Mouse (Mus musculus): Measurements from ENCODE around the gene Ext2. TPM values are rescaled to one million over a fixed set of nuclear protein-coding genes. Genes with fewer than 3 reads are reported as not detected.

Gene Ext2
- polyA plus RNA-seq, 1 experiment from 2014 or later = 69.8 TPM

DNA sequence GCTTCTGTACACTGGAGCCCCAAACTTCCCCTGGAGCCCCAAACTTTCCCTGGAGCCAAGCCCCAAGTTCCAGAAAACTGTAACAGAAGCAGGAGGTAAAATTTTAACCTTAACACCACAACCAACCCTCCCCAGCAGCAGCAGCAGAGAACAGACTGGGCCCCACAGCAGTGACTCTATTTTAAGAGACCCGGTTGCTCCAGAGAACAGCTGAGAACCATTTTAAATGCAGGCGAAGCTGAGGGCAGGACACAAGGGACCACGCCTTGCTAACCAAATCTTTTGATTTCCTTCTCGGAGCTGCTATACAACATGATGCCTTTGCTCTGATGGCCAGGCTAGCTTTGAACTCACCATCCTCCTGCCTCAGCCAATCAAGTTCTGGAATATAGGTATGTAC, 51.5 kb downstream of the Ext2 start:
- Histone ChIP-seq H3K27me3 (ENCODE audit: control insufficient read depth, insufficient read depth, low read length) (peaks cover 2% of the 10 kb centered on the region; the same call in 1 of the 2 replicates), H3K4me3 (ENCODE audit: low read depth, low read length) (no peak overlapping the region), H3K9ac (ENCODE audit: low read length) (no peak overlapping the region), H3K4me1 (ENCODE audit: control insufficient read depth, insufficient read depth, low read length) (peaks cover 16% of the 10 kb centered on the region), H3K36me3 (ENCODE audit: control insufficient read depth, insufficient read depth, low read length) (peaks cover 3% of the 10 kb centered on the region; the same call in 1 of the 2 replicates), H3K9me3 (ENCODE audit: control insufficient read depth, low read length) (no peaks in the 10 kb centered on the region; the same call in 1 of the 2 replicates), H3K4me2 (ENCODE audit: low read depth, severe bottlenecking) (no peak overlapping the region), H3K27ac (replicated peaks; ENCODE audit: low read depth, low read length) (no peak overlapping the region)
- WGBS = 70% methylated on average over 4 of the region's 4 CpGs
- ATAC-seq (ENCODE audit: insufficient number of reproducible peaks, low FRiP score, low TSS enrichment, low read depth) (no peak), DNase-seq (ENCODE audit: low spot score) (no peak)

DNA sequence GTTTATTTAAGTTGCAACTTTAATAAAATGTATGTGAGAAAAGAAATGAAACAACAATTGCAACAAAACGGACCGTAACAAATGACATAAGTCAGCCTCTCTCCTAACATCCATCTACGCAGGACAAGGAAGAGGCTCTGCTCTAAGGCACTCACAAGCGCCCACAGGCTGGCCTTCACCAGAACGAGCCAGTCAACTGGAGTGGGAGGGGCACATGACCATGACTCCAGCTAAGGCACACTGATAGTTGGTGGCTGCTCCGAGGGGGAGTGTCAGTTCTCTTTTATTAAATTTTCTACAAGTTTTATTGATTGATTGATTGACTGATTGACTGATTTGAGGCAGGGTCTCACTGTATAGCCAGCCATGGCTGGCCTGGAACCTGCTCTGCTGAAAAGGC, 52.5 kb downstream of the Ext2 start:
- no peak overlapping the region for H3K9ac ChIP-seq (ENCODE audit: low read length)
- WGBS = 87% methylated on average over 6 of the region's 6 CpGs
- H3K4me2 ChIP-seq (ENCODE audit: low read depth, severe bottlenecking) = no peak overlapping the region
- H3K27ac ChIP-seq (replicated peaks; ENCODE audit: low read depth, low read length) = no peak overlapping the region
- ATAC-seq (ENCODE audit: insufficient number of reproducible peaks, low FRiP score, low TSS enrichment, low read depth) (no peak), DNase-seq (ENCODE audit: low spot score) (no peak)
- H3K36me3 ChIP-seq (ENCODE audit: control insufficient read depth, insufficient read depth, low read length) = peaks cover 3% of the 10 kb centered on the region; the same call in 1 of the 2 replicates
- H3K27me3 ChIP-seq (ENCODE audit: control insufficient read depth, insufficient read depth, low read length) = peaks cover 2% of the 10 kb centered on the region; the same call in 1 of the 2 replicates
- H3K9me3 ChIP-seq (ENCODE audit: control insufficient read depth, low read length) = no peaks in the 10 kb centered on the region; the same call in 1 of the 2 replicates
- H3K4me1 ChIP-seq (ENCODE audit: control insufficient read depth, insufficient read depth, low read length) = peaks cover 14% of the 10 kb centered on the region
- no peak overlapping the region for H3K4me3 ChIP-seq (ENCODE audit: low read depth, low read length)

DNA sequence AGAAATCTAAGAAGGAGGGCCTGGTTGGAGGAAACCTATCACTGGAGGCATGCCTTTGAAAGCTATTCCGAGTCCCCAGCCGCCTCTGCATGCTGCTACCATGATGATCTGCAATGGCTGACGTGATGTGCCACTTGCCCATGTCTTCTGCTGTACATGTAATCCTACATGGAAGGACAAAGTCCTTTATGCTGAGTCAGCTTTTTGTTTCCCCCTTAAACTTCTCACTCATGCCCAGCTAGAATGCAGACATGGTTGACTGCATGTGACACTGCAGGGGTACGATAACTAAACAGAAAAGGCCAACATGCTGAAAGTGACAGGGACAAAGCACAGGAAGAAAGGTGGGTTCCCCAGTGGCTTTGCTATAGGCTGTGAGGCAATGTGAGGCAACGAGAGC, 56.6 kb downstream of the Ext2 start:
- ATAC-seq (ENCODE audit: insufficient number of reproducible peaks, low FRiP score, low TSS enrichment, low read depth) = no peak
- no peaks in the 10 kb centered on the region for H3K27me3 ChIP-seq (ENCODE audit: control insufficient read depth, insufficient read depth, low read length)
- H3K27ac ChIP-seq (replicated peaks; ENCODE audit: low read depth, low read length) = no peak overlapping the region
- no peak overlapping the region for H3K4me2 ChIP-seq (ENCODE audit: low read depth, severe bottlenecking)
- DNase-seq (ENCODE audit: low spot score) = no peak
- no peak overlapping the region for H3K9ac ChIP-seq (ENCODE audit: low read length)
- WGBS = 90% methylated on average over 5 of the region's 5 CpGs
- no peak overlapping the region for H3K4me3 ChIP-seq (ENCODE audit: low read depth, low read length)
- H3K4me1 ChIP-seq (ENCODE audit: control insufficient read depth, insufficient read depth, low read length) = no peaks in the 10 kb centered on the region
- no peaks in the 10 kb centered on the region; the same call in 1 of the 2 replicates for H3K9me3 ChIP-seq (ENCODE audit: control insufficient read depth, low read length)
- H3K36me3 ChIP-seq (ENCODE audit: control insufficient read depth, insufficient read depth, low read length) = peaks cover 3% of the 10 kb centered on the region; the same call in 1 of the 2 replicates

DNA sequence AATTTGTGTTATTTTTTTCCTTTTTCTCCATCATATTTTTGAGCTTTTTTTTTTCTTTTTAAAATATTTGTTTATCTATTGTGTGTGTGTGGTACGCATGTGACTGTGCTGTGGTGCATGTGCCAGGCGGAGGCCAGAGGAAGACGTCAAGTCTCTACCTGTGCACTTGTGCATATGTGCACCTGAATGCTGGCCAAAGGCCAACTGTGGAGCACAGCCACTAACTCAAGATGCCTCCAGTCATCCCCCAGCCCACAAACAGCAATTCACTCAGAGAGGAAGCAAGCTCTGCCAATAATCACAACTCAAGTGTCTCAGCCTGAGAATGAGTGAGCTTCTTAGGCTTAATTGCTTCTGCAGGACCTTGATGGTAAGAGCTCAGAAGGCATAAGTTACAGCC, 58.2 kb downstream of the Ext2 start:
- H3K9me3 ChIP-seq (ENCODE audit: control insufficient read depth, low read length) = no peaks in the 10 kb centered on the region; the same call in 1 of the 2 replicates
- no peak overlapping the region for H3K4me3 ChIP-seq (ENCODE audit: low read depth, low read length)
- H3K36me3 ChIP-seq (ENCODE audit: control insufficient read depth, insufficient read depth, low read length) = peaks cover 3% of the 10 kb centered on the region; the same call in 1 of the 2 replicates
- no peak overlapping the region for H3K9ac ChIP-seq (ENCODE audit: low read length)
- H3K27me3 ChIP-seq (ENCODE audit: control insufficient read depth, insufficient read depth, low read length) = no peaks in the 10 kb centered on the region
- no peaks in the 10 kb centered on the region for H3K4me1 ChIP-seq (ENCODE audit: control insufficient read depth, insufficient read depth, low read length)
- DNase-seq (ENCODE audit: low spot score) (no peak), ATAC-seq (ENCODE audit: insufficient number of reproducible peaks, low FRiP score, low TSS enrichment, low read depth) (no peak)
- WGBS = 93% methylated on average over 3 of the region's 3 CpGs
- no peak overlapping the region for H3K27ac ChIP-seq (replicated peaks; ENCODE audit: low read depth, low read length)
- H3K4me2 ChIP-seq (ENCODE audit: low read depth, severe bottlenecking) = no peak overlapping the region

- Histone ChIP-seq H3K4me1 (ENCODE audit: control insufficient read depth, insufficient read depth, low read length) (no peaks in the 10 kb centered on the region), H3K9ac (ENCODE audit: low read length) (no peak overlapping the region), H3K4me2 (ENCODE audit: low read depth, severe bottlenecking) (no peak overlapping the region), H3K4me3 (ENCODE audit: low read depth, low read length) (no peak overlapping the region), H3K27ac (replicated peaks; ENCODE audit: low read depth, low read length) (no peak overlapping the region), H3K27me3 (ENCODE audit: control insufficient read depth, insufficient read depth, low read length) (no peaks in the 10 kb centered on the region), H3K9me3 (ENCODE audit: control insufficient read depth, low read length) (no peaks in the 10 kb centered on the region), H3K36me3 (ENCODE audit: control insufficient read depth, insufficient read depth, low read length) (no peaks in the 10 kb centered on the region; the same call in 1 of the 2 replicates)
- ATAC-seq (ENCODE audit: insufficient number of reproducible peaks, low FRiP score, low TSS enrichment, low read depth) = no peak
- WGBS = 93% methylated on average over 3 of the region's 3 CpGs
- DNase-seq (ENCODE audit: low spot score) = no peak
These were observed 62.0 kb downstream of the Ext2 start for GRCm38 (mm10) chr2:93760389-93760788.

DNA sequence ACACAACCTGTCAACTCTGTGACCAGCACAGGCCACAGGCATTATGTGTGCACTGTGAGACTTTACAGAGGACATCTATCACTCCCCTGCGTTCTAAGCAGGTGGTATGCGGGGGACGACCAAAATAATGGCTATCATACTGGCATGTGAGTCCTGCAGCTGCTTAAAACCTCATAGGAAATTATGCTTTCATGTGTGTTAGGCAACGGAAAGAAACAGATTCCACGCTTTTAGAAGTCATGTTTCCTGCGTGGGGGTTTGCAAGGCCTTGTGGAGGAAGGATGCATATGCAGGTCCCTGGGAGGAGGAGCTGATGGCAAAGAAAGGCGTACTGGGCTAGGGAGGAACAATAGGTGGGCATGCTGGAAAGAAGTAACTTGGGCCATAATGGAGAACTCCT, 63.2 kb downstream of the Ext2 start:
- H3K27me3 ChIP-seq (ENCODE audit: control insufficient read depth, insufficient read depth, low read length) = no peaks in the 10 kb centered on the region
- no peaks in the 10 kb centered on the region for H3K4me1 ChIP-seq (ENCODE audit: control insufficient read depth, insufficient read depth, low read length)
- H3K9me3 ChIP-seq (ENCODE audit: control insufficient read depth, low read length) = no peaks in the 10 kb centered on the region
- ATAC-seq (ENCODE audit: insufficient number of reproducible peaks, low FRiP score, low TSS enrichment, low read depth) (no peak), DNase-seq (ENCODE audit: low spot score) (no peak)
- no peak overlapping the region for H3K27ac ChIP-seq (replicated peaks; ENCODE audit: low read depth, low read length)
- H3K36me3 ChIP-seq (ENCODE audit: control insufficient read depth, insufficient read depth, low read length) = no peaks in the 10 kb centered on the region; the same call in 1 of the 2 replicates
- 66% methylated on average over 7 of the region's 7 CpGs for WGBS
- no peak overlapping the region for H3K4me2 ChIP-seq (ENCODE audit: low read depth, severe bottlenecking)
- H3K4me3 ChIP-seq (ENCODE audit: low read depth, low read length) = no peak overlapping the region
- H3K9ac ChIP-seq (ENCODE audit: low read length) = no peak overlapping the region

DNA sequence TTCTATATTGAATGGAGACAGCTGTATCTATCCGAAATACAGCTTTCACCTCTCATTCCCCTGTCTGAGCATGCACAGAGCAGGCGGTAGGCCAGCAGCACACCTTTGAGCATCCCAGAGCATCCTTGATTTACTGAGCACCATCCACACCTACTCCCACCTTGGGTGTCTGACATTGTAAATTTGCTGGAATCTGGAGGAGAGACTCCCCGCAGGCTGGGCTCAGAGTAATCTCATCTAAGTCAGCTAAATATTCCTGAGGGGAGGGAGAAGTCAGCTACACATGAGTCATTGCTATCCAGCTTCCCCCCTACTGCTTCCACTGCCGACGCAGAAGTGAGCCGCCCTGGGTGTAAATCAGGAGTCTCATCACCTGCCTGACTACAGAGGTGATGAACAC, 64.1 kb downstream of the Ext2 start:
- Histone ChIP-seq H3K4me2 (ENCODE audit: low read depth, severe bottlenecking) (no peak overlapping the region), H3K27ac (replicated peaks; ENCODE audit: low read depth, low read length) (no peak overlapping the region), H3K4me1 (ENCODE audit: control insufficient read depth, insufficient read depth, low read length) (no peaks in the 10 kb centered on the region), H3K27me3 (ENCODE audit: control insufficient read depth, insufficient read depth, low read length) (no peaks in the 10 kb centered on the region), H3K36me3 (ENCODE audit: control insufficient read depth, insufficient read depth, low read length) (no peaks in the 10 kb centered on the region; the same call in 1 of the 2 replicates), H3K9ac (ENCODE audit: low read length) (no peak overlapping the region), H3K9me3 (ENCODE audit: control insufficient read depth, low read length) (no peaks in the 10 kb centered on the region), H3K4me3 (ENCODE audit: low read depth, low read length) (no peak overlapping the region)
- ATAC-seq (ENCODE audit: insufficient number of reproducible peaks, low FRiP score, low TSS enrichment, low read depth) (no peak), DNase-seq (ENCODE audit: low spot score) (no peak)
- 61% methylated on average over 6 of the region's 6 CpGs for WGBS

- H3K4me2 ChIP-seq (ENCODE audit: low read depth, severe bottlenecking) = no peak overlapping the region
- no peak overlapping the region for H3K4me3 ChIP-seq (ENCODE audit: low read depth, low read length)
- H3K36me3 ChIP-seq (ENCODE audit: control insufficient read depth, insufficient read depth, low read length) = no peaks in the 10 kb centered on the region
- 76% methylated on average over 2 of the region's 2 CpGs for WGBS
- H3K9ac ChIP-seq (ENCODE audit: low read length) = no peak overlapping the region
- H3K4me1 ChIP-seq (ENCODE audit: control insufficient read depth, insufficient read depth, low read length) = no peaks in the 10 kb centered on the region
- H3K27ac ChIP-seq (replicated peaks; ENCODE audit: low read depth, low read length) = no peak overlapping the region
- ATAC-seq (ENCODE audit: insufficient number of reproducible peaks, low FRiP score, low TSS enrichment, low read depth) (no peak), DNase-seq (ENCODE audit: low spot score) (no peak)
- no peaks in the 10 kb centered on the region for H3K9me3 ChIP-seq (ENCODE audit: control insufficient read depth, low read length)
- H3K27me3 ChIP-seq (ENCODE audit: control insufficient read depth, insufficient read depth, low read length) = no peaks in the 10 kb centered on the region
These were observed 68.0 kb downstream of the Ext2 start for GRCm38 (mm10) chr2:93754366-93754765.

- Histone ChIP-seq H3K4me2 (ENCODE audit: low read depth, severe bottlenecking) (no peak overlapping the region), H3K27me3 (ENCODE audit: control insufficient read depth, insufficient read depth, low read length) (no peaks in the 10 kb centered on the region), H3K9me3 (ENCODE audit: control insufficient read depth, low read length) (no peaks in the 10 kb centered on the region), H3K9ac (ENCODE audit: low read length) (no peak overlapping the region), H3K27ac (replicated peaks; ENCODE audit: low read depth, low read length) (no peak overlapping the region), H3K4me1 (ENCODE audit: control insufficient read depth, insufficient read depth, low read length) (no peaks in the 10 kb centered on the region), H3K4me3 (ENCODE audit: low read depth, low read length) (no peak overlapping the region), H3K36me3 (ENCODE audit: control insufficient read depth, insufficient read depth, low read length) (no peaks in the 10 kb centered on the region)
- DNase-seq (ENCODE audit: low spot score) (no peak), ATAC-seq (ENCODE audit: insufficient number of reproducible peaks, low FRiP score, low TSS enrichment, low read depth) (no peak)
- WGBS = 79% methylated on average over 6 of the region's 6 CpGs
These were observed 69.1 kb downstream of the Ext2 start for GRCm38 (mm10) chr2:93753147-93753758.
